Mouse (Mus musculus): ENCODE data around the gene Shc4.
A peak's percentile ranks its signal among the peaks of the same experiment; 100 is the strongest.

Shc4 gene

GRCm38 (mm10) chr2:125684559-125685440 is 39.1 kb downstream of the Shc4 start:
- DNase-seq (ENCODE audit: low spot score), result no peak

- DNase-seq (ENCODE audit: low spot score), result no peak
Measured at GRCm38 (mm10) chr2:125683895-125684294, 40.1 kb downstream of the Shc4 start.

GRCm38 (mm10) chr2:125681811-125682210 is 42.1 kb downstream of the Shc4 start:
- no peak for DNase-seq (ENCODE audit: low spot score)

- DNase-seq (ENCODE audit: low spot score), result peak; percentile 89
Measured at GRCm38 (mm10) chr2:125672957-125673631, 50.9 kb downstream of the Shc4 start, which contains the start of gene Eid1. Gene Eid1 (plus strand): TSS chr2:125673095.

GRCm38 (mm10) chr2:125672568-125672956 is 51.4 kb downstream of the Shc4 start:
- no peak for DNase-seq (ENCODE audit: low spot score)

GRCm38 (mm10) chr2:125670846-125671245 is 53.1 kb downstream of the Shc4 start:
- no peak for DNase-seq (ENCODE audit: low spot score)

- no peak for DNase-seq (ENCODE audit: low spot score)
Measured at GRCm38 (mm10) chr2:125667721-125668120, 56.2 kb downstream of the Shc4 start.

- no peak for DNase-seq (ENCODE audit: low spot score)
Measured at GRCm38 (mm10) chr2:125667184-125667583, 56.8 kb downstream of the Shc4 start.

- DNase-seq (ENCODE audit: low spot score), result no peak
Measured at GRCm38 (mm10) chr2:125666668-125667067, 57.3 kb downstream of the Shc4 start.

- DNase-seq (ENCODE audit: low spot score), result no peak
Measured at GRCm38 (mm10) chr2:125665909-125666308, 58.0 kb downstream of the Shc4 start.

- DNase-seq (ENCODE audit: low spot score), result no peak
Measured at GRCm38 (mm10) chr2:125665213-125665612, 58.7 kb downstream of the Shc4 start.

GRCm38 (mm10) chr2:125662517-125662916 is 61.4 kb downstream of the Shc4 start:
- no peak for DNase-seq (ENCODE audit: low spot score)

GRCm38 (mm10) chr2:125661156-125661555 is 62.8 kb downstream of the Shc4 start:
- no peak for DNase-seq (ENCODE audit: low spot score)

GRCm38 (mm10) chr2:125660537-125661130 is 63.3 kb downstream of the Shc4 start:
- DNase-seq (ENCODE audit: low spot score), result no peak

- DNase-seq (ENCODE audit: low spot score), result peak; percentile 86
Measured at GRCm38 (mm10) chr2:125659823-125660536, 64.0 kb downstream of the Shc4 start.

- DNase-seq (ENCODE audit: low spot score), result no peak
Measured at GRCm38 (mm10) chr2:125655391-125655790, 68.6 kb downstream of the Shc4 start.

- DNase-seq (ENCODE audit: low spot score), result no peak
Measured at GRCm38 (mm10) chr2:125653286-125653685, 70.7 kb downstream of the Shc4 start.

GRCm38 (mm10) chr2:125651563-125651962 is 72.4 kb downstream of the Shc4 start:
- DNase-seq (ENCODE audit: low spot score), result no peak

- no peak for DNase-seq (ENCODE audit: low spot score)
Measured at GRCm38 (mm10) chr2:125650742-125651352, 73.1 kb downstream of the Shc4 start.

- DNase-seq (ENCODE audit: low spot score), result no peak
Measured at GRCm38 (mm10) chr2:125650038-125650437, 73.9 kb downstream of the Shc4 start.

GRCm38 (mm10) chr2:125644912-125645311 is 79.0 kb downstream of the Shc4 start:
- DNase-seq (ENCODE audit: low spot score), result no peak

GRCm38 (mm10) chr2:125637331-125637730 is 86.6 kb downstream of the Shc4 start:
- no peak for DNase-seq (ENCODE audit: low spot score)

All from adipocyte (in vitro differentiated cells).